Mouse (Mus musculus) stomach, embryonic 14.5 days (tissue): ENCODE measurements around the gene Mlxip. TPM values are rescaled to one million over a fixed set of nuclear protein-coding genes. Genes with fewer than 3 reads are reported as not detected.
A peak's percentile ranks its signal among the peaks of the same experiment; 100 is the strongest.

Source experiments
- ATAC-seq: fragments of 200-750 bp; cut with Nextera tagmentation; 2 replicates; pipeline ENCODE4 v1.8.0; 2017; ENCODE audit warnings: low read depth, moderate TSS enrichment; ENCODE audit not compliant: insufficient number of reproducible peaks, insufficient read depth, low FRiP score
- H3K27ac ChIP-seq: fragments of 300-500 bp; sonication (generic); 2 replicates; pipeline ENCODE4 v1.5.1; 2014; ENCODE audit warnings: mild to moderate bottlenecking, low read length, moderate library complexity, mixed read lengths
- H3K27me3 ChIP-seq: fragments of 300-500 bp; sonication (generic); 2 replicates; pipeline ENCODE4 v1.6.1; 2014; ENCODE audit warnings: low read length, control low read depth, mixed read lengths; ENCODE audit not compliant: control insufficient read depth, insufficient read depth
- H3K36me3 ChIP-seq: fragments of 300-500 bp; sonication (generic); 2 replicates; pipeline ENCODE4 v1.6.1; 2014; ENCODE audit warnings: mild to moderate bottlenecking, control low read depth, low read length, moderate library complexity, mixed read lengths; ENCODE audit not compliant: control insufficient read depth, insufficient read depth
- H3K4me1 ChIP-seq: fragments of 300-500 bp; sonication (generic); 2 replicates; pipeline ENCODE4 v1.6.1; 2014; ENCODE audit warnings: low read length, control low read depth, mixed read lengths; ENCODE audit not compliant: control insufficient read depth, insufficient read depth
- H3K4me2 ChIP-seq: fragments of 300-500 bp; sonication (generic); replicated peaks from 2 replicates; pipeline ENCODE4 v1.6.1; 2014; ENCODE audit warnings: low read depth, low read length, control low read depth
- H3K4me3 ChIP-seq: fragments of 300-500 bp; sonication (generic); 2 replicates; pipeline ENCODE4 v1.5.1; 2014; ENCODE audit warnings: low read depth, low read length, control low read depth
- H3K9ac ChIP-seq: fragments of 300-500 bp; sonication (generic); replicated peaks from 2 replicates; pipeline ENCODE4 v1.6.1; 2014; ENCODE audit warnings: low read depth, mild to moderate bottlenecking, control low read depth, low read length, moderate library complexity, mixed read lengths
- H3K9me3 ChIP-seq: fragments of 300-500 bp; sonication (generic); 2 replicates; pipeline ENCODE4 v1.6.1; 2016; ENCODE audit warnings: low read depth, low read length, control low read depth; ENCODE audit not compliant: control insufficient read depth
- WGBS: fragments of 180-500 bp; shearing (Covaris S2); extraction: QIAGEN DNeasy Blood & Tissue Kit; methylation state at CpG from one replicate; pipeline ENCODE4 v1.1.7; 2014; 5-methylcytosine and 5-hydroxymethylcytosine counted together
- polyA plus RNA-seq: library from polyadenylated mRNA; unstranded; fragments of >200 nt; fragmentation: Nextera tagmentation; extraction: Ambion mirVana; gene quantifications from 2 replicates; pipeline ENCODE4 v1.2.1, GENCODE M21; 2014

The Mlxip gene
- polyA plus RNA-seq, 1 experiment from 2014 or later, result 27.6 TPM

GRCm38 (mm10) chr5:123444069-123444468 lies 49.5 kb downstream of the Mlxip start:
- no peaks in the 10 kb centered on the region for H3K9me3 ChIP-seq
- peaks cover 33% of the 10 kb centered on the region for H3K36me3 ChIP-seq
- no peak overlapping the region for H3K9ac ChIP-seq
- WGBS, result 48% methylated on average over 4 of the region's 4 CpGs
- no peak overlapping the region for H3K27ac ChIP-seq
- H3K4me3 ChIP-seq, result no peak overlapping the region
- H3K4me1 ChIP-seq, result no peaks in the 10 kb centered on the region
- no peak; the same call in 1 of the 2 replicates for ATAC-seq
- no peaks in the 10 kb centered on the region for H3K27me3 ChIP-seq
- H3K4me2 ChIP-seq, result no peak overlapping the region

GRCm38 (mm10) chr5:123444849-123445334 lies 50.3 kb downstream of the Mlxip start:
- H3K36me3 ChIP-seq, result peaks cover 41% of the 10 kb centered on the region

GRCm38 (mm10) chr5:123451886-123452285 lies 57.3 kb downstream of the Mlxip start:
- H3K4me3 ChIP-seq, result no peak overlapping the region
- no peak for ATAC-seq
- H3K27me3 ChIP-seq, result no peaks in the 10 kb centered on the region
- no peaks in the 10 kb centered on the region for H3K4me1 ChIP-seq
- 89% methylated on average over 7 of the region's 7 CpGs for WGBS
- no peaks in the 10 kb centered on the region for H3K9me3 ChIP-seq
- peaks cover 61% of the 10 kb centered on the region for H3K36me3 ChIP-seq
- no peak overlapping the region for H3K4me2 ChIP-seq
- H3K9ac ChIP-seq, result no peak overlapping the region
- no peak overlapping the region for H3K27ac ChIP-seq

More at GRCm38 (mm10) chr5:123444849-123445334, 50.3 kb downstream of the Mlxip start:
- Histone ChIP-seq H3K9ac (no peak overlapping the region), H3K9me3 (no peaks in the 10 kb centered on the region), H3K27ac (no peak overlapping the region), H3K4me2 (no peak overlapping the region), H3K27me3 (no peaks in the 10 kb centered on the region), H3K4me3 (no peak overlapping the region), H3K4me1 (no peaks in the 10 kb centered on the region)
- WGBS, result 95% methylated on average over 5 of the region's 5 CpGs
- no peak for ATAC-seq

- WGBS, result 57% methylated on average over 5 of the region's 5 CpGs
- Histone ChIP-seq H3K4me1 (no peaks in the 10 kb centered on the region), H3K4me3 (no peak overlapping the region), H3K36me3 (no peaks in the 10 kb centered on the region), H3K4me2 (no peak overlapping the region), H3K9me3 (no peaks in the 10 kb centered on the region), H3K9ac (no peak overlapping the region), H3K27me3 (no peaks in the 10 kb centered on the region), H3K27ac (no peak overlapping the region)
- no peak for ATAC-seq
Measured at GRCm38 (mm10) chr5:123461420-123461819, 66.8 kb downstream of the Mlxip start.

- Histone ChIP-seq H3K9me3 (no peaks in the 10 kb centered on the region), H3K4me1 (no peaks in the 10 kb centered on the region)
- 86% methylated on average over 1 of the region's 1 CpGs for WGBS
Measured at GRCm38 (mm10) chr5:123464638-123465037, 70.0 kb downstream of the Mlxip start.

GRCm38 (mm10) chr5:123470784-123471400 lies 76.3 kb downstream of the Mlxip start:
- Histone ChIP-seq H3K4me2 (peak overlapping the region; percentile 35), H3K9me3 (no peaks in the 10 kb centered on the region), H3K4me3 (no peak overlapping the region), H3K4me1 (peaks cover 3% of the 10 kb centered on the region), H3K36me3 (no peaks in the 10 kb centered on the region), H3K27ac (no peak overlapping the region), H3K27me3 (no peaks in the 10 kb centered on the region), H3K9ac (no peak overlapping the region)
- no peak for ATAC-seq
- WGBS, result 9% methylated on average over 10 of the region's 10 CpGs

More at GRCm38 (mm10) chr5:123464638-123465037, 70.0 kb downstream of the Mlxip start:
- H3K4me2 ChIP-seq, result no peak overlapping the region
- no peak for ATAC-seq
- H3K9ac ChIP-seq, result no peak overlapping the region
- no peaks in the 10 kb centered on the region for H3K27me3 ChIP-seq
- H3K36me3 ChIP-seq, result no peaks in the 10 kb centered on the region
- H3K4me3 ChIP-seq, result no peak overlapping the region
- H3K27ac ChIP-seq, result no peak overlapping the region

- no peak overlapping the region for H3K27ac ChIP-seq
- no peaks in the 10 kb centered on the region for H3K27me3 ChIP-seq
- H3K9me3 ChIP-seq, result no peaks in the 10 kb centered on the region
- ATAC-seq, result no peak
- H3K9ac ChIP-seq, result no peak overlapping the region
- no peak overlapping the region for H3K4me2 ChIP-seq
- peaks cover 3% of the 10 kb centered on the region for H3K4me1 ChIP-seq
- no peak overlapping the region for H3K4me3 ChIP-seq
- 78% methylated on average over 5 of the region's 5 CpGs for WGBS
- H3K36me3 ChIP-seq, result no peaks in the 10 kb centered on the region
Measured at GRCm38 (mm10) chr5:123473817-123474216, 79.2 kb downstream of the Mlxip start.

- Histone ChIP-seq H3K27ac (no peak overlapping the region), H3K27me3 (no peaks in the 10 kb centered on the region), H3K9ac (no peak overlapping the region), H3K4me1 (peaks cover 9% of the 10 kb centered on the region), H3K9me3 (no peaks in the 10 kb centered on the region), H3K36me3 (no peaks in the 10 kb centered on the region), H3K4me2 (no peak overlapping the region), H3K4me3 (no peak overlapping the region)
- WGBS, result 79% methylated on average over 11 of the region's 11 CpGs
- no peak for ATAC-seq
Measured at GRCm38 (mm10) chr5:123487659-123488395, 93.2 kb downstream of the Mlxip start.
